Mouse (Mus musculus): ENCODE results near the gene Trim41. TPM values are rescaled to one million over a fixed set of nuclear protein-coding genes. Genes with fewer than 3 reads are reported as not detected.
"Not testable (repeated sequence)": the region's sequence is repeated elsewhere in the genome, so short reads cannot be mapped to it uniquely, and the experiment has no call there.

The Trim41 gene
- polyA plus RNA-seq, 1 experiment from 2014 or later = 5.7 TPM

- no peaks in the 10 kb centered on the region for H3K27me3 ChIP-seq (ENCODE audit: control insufficient read depth, insufficient read depth, low read length)
- H3K4me1 ChIP-seq (ENCODE audit: control insufficient read depth, insufficient read depth, low read length) = peaks cover 13% of the 10 kb centered on the region
- H3K4me2 ChIP-seq (ENCODE audit: low read depth, low read length) = peak overlapping the region; percentile 97
- peaks cover 17% of the 10 kb centered on the region for H3K36me3 ChIP-seq (ENCODE audit: control insufficient read depth, insufficient read depth, low read length)
- peak overlapping the region; percentile 91 for H3K4me3 ChIP-seq (replicated peaks; ENCODE audit: low read length)
- no peaks in the 10 kb centered on the region for H3K9me3 ChIP-seq (replicated peaks; ENCODE audit: control insufficient read depth, low read length)
- H3K27ac ChIP-seq (ENCODE audit: low read length) = peak overlapping the region; percentile 99
- 6% methylated on average over 18 of the region's 18 CpGs for WGBS
- H3K9ac ChIP-seq (ENCODE audit: low read length) = peak overlapping the region; percentile 96
- peak; percentile 30; the same call in 1 of the 2 replicates for ATAC-seq (ENCODE audit: insufficient read depth, low FRiP score)
Measured at GRCm38 (mm10) chr11:48798984-48799920, 17.9 kb downstream of the Trim41 start.

- Histone ChIP-seq H3K27ac (ENCODE audit: low read length) (0 out of 2 replicates have a peak overlapping the region, but pooled peaks have one; percentile 6), H3K9ac (ENCODE audit: low read length) (0 out of 2 replicates have a peak overlapping the region, but pooled peaks have one; percentile 31), H3K4me2 (ENCODE audit: low read depth, low read length) (peak overlapping the region; percentile 97), H3K36me3 (ENCODE audit: control insufficient read depth, insufficient read depth, low read length) (peaks cover 8% of the 10 kb centered on the region), H3K4me1 (ENCODE audit: control insufficient read depth, insufficient read depth, low read length) (peaks cover 13% of the 10 kb centered on the region), H3K4me3 (replicated peaks; ENCODE audit: low read length) (no peak overlapping the region), H3K9me3 (replicated peaks; ENCODE audit: control insufficient read depth, low read length) (no peaks in the 10 kb centered on the region), H3K27me3 (ENCODE audit: control insufficient read depth, insufficient read depth, low read length) (no peaks in the 10 kb centered on the region)
- WGBS = 73% methylated on average over 7 of the region's 7 CpGs
- no peak for ATAC-seq (ENCODE audit: insufficient read depth, low FRiP score)
Measured at GRCm38 (mm10) chr11:48798308-48798707, 18.8 kb downstream of the Trim41 start.

- Histone ChIP-seq H3K9ac (ENCODE audit: low read length) (no peak overlapping the region), H3K4me2 (ENCODE audit: low read depth, low read length) (no peak overlapping the region), H3K9me3 (replicated peaks; ENCODE audit: control insufficient read depth, low read length) (no peaks in the 10 kb centered on the region), H3K4me1 (ENCODE audit: control insufficient read depth, insufficient read depth, low read length) (peaks cover 10% of the 10 kb centered on the region), H3K36me3 (ENCODE audit: control insufficient read depth, insufficient read depth, low read length) (no peaks in the 10 kb centered on the region; the same call in 1 of the 2 replicates), H3K4me3 (replicated peaks; ENCODE audit: low read length) (no peak overlapping the region), H3K27ac (ENCODE audit: low read length) (no peak overlapping the region), H3K27me3 (ENCODE audit: control insufficient read depth, insufficient read depth, low read length) (no peaks in the 10 kb centered on the region)
- no peak for ATAC-seq (ENCODE audit: insufficient read depth, low FRiP score)
- 70% methylated on average over 5 of the region's 5 CpGs for WGBS
Measured at GRCm38 (mm10) chr11:48797287-48797686, 19.9 kb downstream of the Trim41 start.

- Histone ChIP-seq H3K27me3 (ENCODE audit: control insufficient read depth, insufficient read depth, low read length) (no peaks in the 10 kb centered on the region), H3K9ac (ENCODE audit: low read length) (no peak overlapping the region), H3K27ac (ENCODE audit: low read length) (no peak overlapping the region), H3K4me1 (ENCODE audit: control insufficient read depth, insufficient read depth, low read length) (peaks cover under 1% of the 10 kb centered on the region; the same call in 1 of the 2 replicates), H3K4me3 (replicated peaks; ENCODE audit: low read length) (no peak overlapping the region), H3K4me2 (ENCODE audit: low read depth, low read length) (no peak overlapping the region), H3K9me3 (replicated peaks; ENCODE audit: control insufficient read depth, low read length) (no peaks in the 10 kb centered on the region), H3K36me3 (ENCODE audit: control insufficient read depth, insufficient read depth, low read length) (no peaks in the 10 kb centered on the region)
- ATAC-seq (ENCODE audit: insufficient read depth, low FRiP score) = no peak
- 79% methylated on average over 4 of the region's 4 CpGs for WGBS
Measured at GRCm38 (mm10) chr11:48796290-48796689, 20.9 kb downstream of the Trim41 start.

GRCm38 (mm10) chr11:48795221-48795620 lies 21.9 kb downstream of the Trim41 start:
- Histone ChIP-seq H3K36me3 (ENCODE audit: control insufficient read depth, insufficient read depth, low read length) (no peaks in the 10 kb centered on the region), H3K9me3 (replicated peaks; ENCODE audit: control insufficient read depth, low read length) (no peaks in the 10 kb centered on the region), H3K4me3 (replicated peaks; ENCODE audit: low read length) (no peak overlapping the region), H3K4me2 (ENCODE audit: low read depth, low read length) (no peak overlapping the region), H3K27ac (ENCODE audit: low read length) (no peak overlapping the region), H3K9ac (ENCODE audit: low read length) (no peak overlapping the region), H3K27me3 (ENCODE audit: control insufficient read depth, insufficient read depth, low read length) (no peaks in the 10 kb centered on the region), H3K4me1 (ENCODE audit: control insufficient read depth, insufficient read depth, low read length) (peaks cover 2% of the 10 kb centered on the region; the same call in 1 of the 2 replicates)
- WGBS = 87% methylated on average over 7 of the region's 7 CpGs
- ATAC-seq (ENCODE audit: insufficient read depth, low FRiP score) = no peak

GRCm38 (mm10) chr11:48793184-48793583 lies 24.0 kb downstream of the Trim41 start:
- no peak overlapping the region for H3K4me2 ChIP-seq (ENCODE audit: low read depth, low read length)
- ATAC-seq (ENCODE audit: insufficient read depth, low FRiP score) = no peak
- 95% methylated on average over 3 of the region's 3 CpGs for WGBS
- 0 out of 2 replicates have a peak, but pooled peaks cover 3% of the 10 kb centered on the region for H3K4me1 ChIP-seq (ENCODE audit: control insufficient read depth, insufficient read depth, low read length)
- no peaks in the 10 kb centered on the region for H3K27me3 ChIP-seq (ENCODE audit: control insufficient read depth, insufficient read depth, low read length)
- no peak overlapping the region for H3K27ac ChIP-seq (ENCODE audit: low read length)
- no peaks in the 10 kb centered on the region for H3K36me3 ChIP-seq (ENCODE audit: control insufficient read depth, insufficient read depth, low read length)
- H3K9ac ChIP-seq (ENCODE audit: low read length) = no peak overlapping the region
- no peak overlapping the region for H3K4me3 ChIP-seq (replicated peaks; ENCODE audit: low read length)
- no peaks in the 10 kb centered on the region for H3K9me3 ChIP-seq (replicated peaks; ENCODE audit: control insufficient read depth, low read length)

GRCm38 (mm10) chr11:48791894-48792293 lies 25.3 kb downstream of the Trim41 start:
- WGBS = 87% methylated on average over 9 of the region's 9 CpGs
- not testable (repeated sequence) for H3K27me3 ChIP-seq (ENCODE audit: control insufficient read depth, insufficient read depth, low read length); ATAC-seq (ENCODE audit: insufficient read depth, low FRiP score); H3K9me3 ChIP-seq (replicated peaks; ENCODE audit: control insufficient read depth, low read length); H3K4me1 ChIP-seq (ENCODE audit: control insufficient read depth, insufficient read depth, low read length); H3K9ac ChIP-seq (ENCODE audit: low read length); H3K36me3 ChIP-seq (ENCODE audit: control insufficient read depth, insufficient read depth, low read length); H3K4me3 ChIP-seq (replicated peaks; ENCODE audit: low read length); H3K4me2 ChIP-seq (ENCODE audit: low read depth, low read length); H3K27ac ChIP-seq (ENCODE audit: low read length)

GRCm38 (mm10) chr11:48790946-48791345 lies 26.2 kb downstream of the Trim41 start:
- Histone ChIP-seq H3K27ac (ENCODE audit: low read length) (no peak overlapping the region), H3K4me1 (ENCODE audit: control insufficient read depth, insufficient read depth, low read length) (0 out of 2 replicates have a peak, but pooled peaks cover 6% of the 10 kb centered on the region), H3K4me3 (replicated peaks; ENCODE audit: low read length) (no peak overlapping the region), H3K4me2 (ENCODE audit: low read depth, low read length) (no peak overlapping the region), H3K9me3 (replicated peaks; ENCODE audit: control insufficient read depth, low read length) (no peaks in the 10 kb centered on the region), H3K9ac (ENCODE audit: low read length) (no peak overlapping the region), H3K27me3 (ENCODE audit: control insufficient read depth, insufficient read depth, low read length) (no peaks in the 10 kb centered on the region), H3K36me3 (ENCODE audit: control insufficient read depth, insufficient read depth, low read length) (no peaks in the 10 kb centered on the region)
- no peak for ATAC-seq (ENCODE audit: insufficient read depth, low FRiP score)
- 42% methylated on average over 8 of the region's 8 CpGs for WGBS
